Mouse (Mus musculus): ENCODE measurements around the gene Tmprss6.

- no peak for TF ChIP-seq CTCF (IDR thresholded peaks at IDR 0.05; ENCODE audit: low read depth, low read length)
- TF ChIP-seq GATA1 (IDR thresholded peaks at IDR 0.05; ENCODE audit: borderline replicate concordance, low read length): no peak
These were observed 22.9 kb upstream of the Tmprss6 start for GRCm38 (mm10) chr15:78491301-78491700.

Measured in G1E (cell line).